Mouse (Mus musculus): ENCODE measurements at regions not wholly inside any gene's neighbourhood (a gene's known extent, or its start where the extent isn't known, plus 50 kb on each side); places are given as distances from the start of the nearest gene placed in this dataset.

- no peak for TF ChIP-seq TAL1 (conservative IDR thresholded peaks at IDR 0.05; ENCODE audit: low read depth, low read length)
- TF ChIP-seq GATA2 (IDR thresholded peaks at IDR 0.05; ENCODE audit: borderline replicate concordance, low read depth, low read length) = no peak
- TF ChIP-seq CTCF (IDR thresholded peaks at IDR 0.05; ENCODE audit: low read depth, low read length) = no peak
- no peak for TF ChIP-seq POLR2AphosphoS5 (IDR thresholded peaks at IDR 0.05; ENCODE audit: insufficient replicate concordance, low read depth, low read length)
- no peak for TF ChIP-seq GATA1 (IDR thresholded peaks at IDR 0.05; ENCODE audit: borderline replicate concordance, low read length)
- Histone ChIP-seq H3K4me1 (ENCODE audit: insufficient read depth, low read depth, low read length) (no peaks in the 10 kb centered on the region), H3K4me3 (ENCODE audit: low read depth, low read length) (no peak overlapping the region), H3K9me3 (replicated peaks) (no peaks in the 10 kb centered on the region), H3K27me3 (ENCODE audit: insufficient read depth, low read length) (peaks cover 9% of the 10 kb centered on the region), H3K36me3 (replicated peaks) (no peaks in the 10 kb centered on the region)
- ATAC-seq (ENCODE audit: extremely low read depth, insufficient number of reproducible peaks, low FRiP score, poor library complexity, severe bottlenecking) = no peak
- no peak for DNase-seq (ENCODE audit: low spot score)
These were observed 54.7 kb upstream of the Ptgfrn start for GRCm38 (mm10) chr3:101164771-101165170.

GRCm38 (mm10) chr3:101163991-101164434 lies 53.9 kb upstream of the Ptgfrn start:
- no peaks in the 10 kb centered on the region for H3K36me3 ChIP-seq (replicated peaks)
- ATAC-seq (ENCODE audit: extremely low read depth, insufficient number of reproducible peaks, low FRiP score, poor library complexity, severe bottlenecking) (no peak), DNase-seq (ENCODE audit: low spot score) (no peak)
- H3K27me3 ChIP-seq (ENCODE audit: insufficient read depth, low read length) = peaks cover 9% of the 10 kb centered on the region
- H3K4me1 ChIP-seq (ENCODE audit: insufficient read depth, low read depth, low read length) = no peaks in the 10 kb centered on the region
- H3K4me3 ChIP-seq (ENCODE audit: low read depth, low read length) = no peak overlapping the region
- TF ChIP-seq GATA1 (IDR thresholded peaks at IDR 0.05; ENCODE audit: borderline replicate concordance, low read length) (no peak), POLR2AphosphoS5 (IDR thresholded peaks at IDR 0.05; ENCODE audit: insufficient replicate concordance, low read depth, low read length) (no peak), CTCF (IDR thresholded peaks at IDR 0.05; ENCODE audit: low read depth, low read length) (no peak), GATA2 (IDR thresholded peaks at IDR 0.05; ENCODE audit: borderline replicate concordance, low read depth, low read length) (no peak)
- no peaks in the 10 kb centered on the region for H3K9me3 ChIP-seq (replicated peaks)

GRCm38 (mm10) chr3:101163160-101163990 lies 53.3 kb upstream of the Ptgfrn start:
- H3K27me3 ChIP-seq (ENCODE audit: insufficient read depth, low read length) = peaks cover 6% of the 10 kb centered on the region; the same call in 1 of the 2 replicates
- DNase-seq (ENCODE audit: low spot score) = no peak
- no peak overlapping the region for H3K4me3 ChIP-seq (ENCODE audit: low read depth, low read length)
- no peak for TF ChIP-seq GATA1 (IDR thresholded peaks at IDR 0.05; ENCODE audit: borderline replicate concordance, low read length)
- TF ChIP-seq POLR2AphosphoS5 (IDR thresholded peaks at IDR 0.05; ENCODE audit: insufficient replicate concordance, low read depth, low read length) = no peak
- TF ChIP-seq GATA2 (IDR thresholded peaks at IDR 0.05; ENCODE audit: borderline replicate concordance, low read depth, low read length) = no peak
- no peak for TF ChIP-seq TAL1 (conservative IDR thresholded peaks at IDR 0.05; ENCODE audit: low read depth, low read length)
- no peak for TF ChIP-seq CTCF (IDR thresholded peaks at IDR 0.05; ENCODE audit: low read depth, low read length)
- no peaks in the 10 kb centered on the region for H3K9me3 ChIP-seq (replicated peaks)
- ATAC-seq (ENCODE audit: extremely low read depth, insufficient number of reproducible peaks, low FRiP score, poor library complexity, severe bottlenecking) = no peak
- no peaks in the 10 kb centered on the region for H3K4me1 ChIP-seq (ENCODE audit: insufficient read depth, low read depth, low read length)
- no peaks in the 10 kb centered on the region for H3K36me3 ChIP-seq (replicated peaks)

GRCm38 (mm10) chr3:101162536-101163159 lies 52.6 kb upstream of the Ptgfrn start:
- no peaks in the 10 kb centered on the region for H3K9me3 ChIP-seq (replicated peaks)
- DNase-seq (ENCODE audit: low spot score) (no peak), ATAC-seq (ENCODE audit: extremely low read depth, insufficient number of reproducible peaks, low FRiP score, poor library complexity, severe bottlenecking) (no peak)
- no peaks in the 10 kb centered on the region for H3K4me1 ChIP-seq (ENCODE audit: insufficient read depth, low read depth, low read length)
- TF ChIP-seq CTCF (IDR thresholded peaks at IDR 0.05; ENCODE audit: low read depth, low read length) (no peak), GATA1 (IDR thresholded peaks at IDR 0.05; ENCODE audit: borderline replicate concordance, low read length) (no peak), TAL1 (conservative IDR thresholded peaks at IDR 0.05; ENCODE audit: low read depth, low read length) (no peak), GATA2 (IDR thresholded peaks at IDR 0.05; ENCODE audit: borderline replicate concordance, low read depth, low read length) (no peak), POLR2AphosphoS5 (IDR thresholded peaks at IDR 0.05; ENCODE audit: insufficient replicate concordance, low read depth, low read length) (no peak)
- H3K4me3 ChIP-seq (ENCODE audit: low read depth, low read length) = no peak overlapping the region
- no peaks in the 10 kb centered on the region for H3K36me3 ChIP-seq (replicated peaks)
- H3K27me3 ChIP-seq (ENCODE audit: insufficient read depth, low read length) = peaks cover 6% of the 10 kb centered on the region; the same call in 1 of the 2 replicates

- Histone ChIP-seq H3K9me3 (replicated peaks) (no peaks in the 10 kb centered on the region), H3K4me3 (ENCODE audit: low read depth, low read length) (no peak overlapping the region), H3K27me3 (ENCODE audit: insufficient read depth, low read length) (peaks cover 6% of the 10 kb centered on the region; the same call in 1 of the 2 replicates), H3K36me3 (replicated peaks) (no peaks in the 10 kb centered on the region), H3K4me1 (ENCODE audit: insufficient read depth, low read depth, low read length) (no peaks in the 10 kb centered on the region)
- DNase-seq (ENCODE audit: low spot score) (no peak), ATAC-seq (ENCODE audit: extremely low read depth, insufficient number of reproducible peaks, low FRiP score, poor library complexity, severe bottlenecking) (no peak)
- TF ChIP-seq CTCF (IDR thresholded peaks at IDR 0.05; ENCODE audit: low read depth, low read length) (no peak), GATA1 (IDR thresholded peaks at IDR 0.05; ENCODE audit: borderline replicate concordance, low read length) (no peak), GATA2 (IDR thresholded peaks at IDR 0.05; ENCODE audit: borderline replicate concordance, low read depth, low read length) (no peak)
These were observed 52.0 kb upstream of the Ptgfrn start for GRCm38 (mm10) chr3:101161941-101162531.

GRCm38 (mm10) chr3:101161421-101161940 lies 51.4 kb upstream of the Ptgfrn start:
- H3K27me3 ChIP-seq (ENCODE audit: insufficient read depth, low read length) = peaks cover 10% of the 10 kb centered on the region; the same call in 1 of the 2 replicates
- no peak overlapping the region for H3K4me3 ChIP-seq (ENCODE audit: low read depth, low read length)
- no peaks in the 10 kb centered on the region for H3K4me1 ChIP-seq (ENCODE audit: insufficient read depth, low read depth, low read length)
- TF ChIP-seq POLR2AphosphoS5 (IDR thresholded peaks at IDR 0.05; ENCODE audit: insufficient replicate concordance, low read depth, low read length) (no peak), GATA1 (IDR thresholded peaks at IDR 0.05; ENCODE audit: borderline replicate concordance, low read length) (no peak), CTCF (IDR thresholded peaks at IDR 0.05; ENCODE audit: low read depth, low read length) (no peak), GATA2 (IDR thresholded peaks at IDR 0.05; ENCODE audit: borderline replicate concordance, low read depth, low read length) (no peak)
- ATAC-seq (ENCODE audit: extremely low read depth, insufficient number of reproducible peaks, low FRiP score, poor library complexity, severe bottlenecking) = no peak
- DNase-seq (ENCODE audit: low spot score) = no peak
- H3K36me3 ChIP-seq (replicated peaks) = no peaks in the 10 kb centered on the region
- no peaks in the 10 kb centered on the region for H3K9me3 ChIP-seq (replicated peaks)

Data from G1E (cell line).